Mouse (Mus musculus): Measurements from ENCODE around the gene Wnt5b. TPM values are rescaled to one million over a fixed set of nuclear protein-coding genes. Genes with fewer than 3 reads are reported as not detected.

Wnt5b gene
- polyA plus RNA-seq, 1 experiment, result 4.0 TPM

GRCm38 (mm10) chr6:119529659-119530058, 14.5 kb downstream of the Wnt5b start:
- Histone ChIP-seq H3K4me3 (ENCODE audit: insufficient read depth, low read length) (no peak overlapping the region), H3K27ac (ENCODE audit: insufficient read depth, low read length) (no peak overlapping the region), H3K4me1 (ENCODE audit: control insufficient read depth, insufficient read depth, low read length) (no peaks in the 10 kb centered on the region)
- TF ChIP-seq CTCF (IDR thresholded peaks at IDR 0.05; ENCODE audit: borderline replicate concordance, insufficient read depth, low read length), result no peak
- TF ChIP-seq POLR2A (IDR thresholded peaks at IDR 0.05; ENCODE audit: low read depth, low read length), result no peak

GRCm38 (mm10) chr6:119526498-119526897, 17.6 kb downstream of the Wnt5b start:
- H3K27ac ChIP-seq (ENCODE audit: insufficient read depth, low read length), result no peak overlapping the region

GRCm38 (mm10) chr6:119521931-119522391, 22.2 kb downstream of the Wnt5b start:
- TF ChIP-seq POLR2A (IDR thresholded peaks at IDR 0.05; ENCODE audit: low read depth, low read length), result no peak
- TF ChIP-seq CTCF (IDR thresholded peaks at IDR 0.05; ENCODE audit: borderline replicate concordance, insufficient read depth, low read length), result no peak
- no peak overlapping the region for H3K27ac ChIP-seq (ENCODE audit: insufficient read depth, low read length)
- H3K4me3 ChIP-seq (ENCODE audit: insufficient read depth, low read length), result no peak overlapping the region

More at GRCm38 (mm10) chr6:119526498-119526897, 17.6 kb downstream of the Wnt5b start:
- TF ChIP-seq CTCF (IDR thresholded peaks at IDR 0.05; ENCODE audit: borderline replicate concordance, insufficient read depth, low read length) (no peak), POLR2A (IDR thresholded peaks at IDR 0.05; ENCODE audit: low read depth, low read length) (no peak)
- H3K4me3 ChIP-seq (ENCODE audit: insufficient read depth, low read length), result no peak overlapping the region
- no peaks in the 10 kb centered on the region for H3K4me1 ChIP-seq (ENCODE audit: control insufficient read depth, insufficient read depth, low read length)

GRCm38 (mm10) chr6:119521482-119521900, 22.7 kb downstream of the Wnt5b start:
- H3K4me1 ChIP-seq (ENCODE audit: control insufficient read depth, insufficient read depth, low read length), result no peaks in the 10 kb centered on the region; the same call in 1 of the 2 replicates
- H3K4me3 ChIP-seq (ENCODE audit: insufficient read depth, low read length), result no peak overlapping the region
- no peak overlapping the region for H3K27ac ChIP-seq (ENCODE audit: insufficient read depth, low read length)
- TF ChIP-seq CTCF (IDR thresholded peaks at IDR 0.05; ENCODE audit: borderline replicate concordance, insufficient read depth, low read length), result no peak
- no peak for TF ChIP-seq POLR2A (IDR thresholded peaks at IDR 0.05; ENCODE audit: low read depth, low read length)

More at GRCm38 (mm10) chr6:119521931-119522391, 22.2 kb downstream of the Wnt5b start:
- H3K4me1 ChIP-seq (ENCODE audit: control insufficient read depth, insufficient read depth, low read length), result no peaks in the 10 kb centered on the region; the same call in 1 of the 2 replicates

- H3K27ac ChIP-seq (ENCODE audit: insufficient read depth, low read length), result no peak overlapping the region
- H3K4me1 ChIP-seq (ENCODE audit: control insufficient read depth, insufficient read depth, low read length), result no peaks in the 10 kb centered on the region; the same call in 1 of the 2 replicates
- no peak for TF ChIP-seq POLR2A (IDR thresholded peaks at IDR 0.05; ENCODE audit: low read depth, low read length)
- TF ChIP-seq CTCF (IDR thresholded peaks at IDR 0.05; ENCODE audit: borderline replicate concordance, insufficient read depth, low read length), result no peak
- H3K4me3 ChIP-seq (ENCODE audit: insufficient read depth, low read length), result no peak overlapping the region
Measured at GRCm38 (mm10) chr6:119520731-119521130, 23.4 kb downstream of the Wnt5b start.

GRCm38 (mm10) chr6:119514085-119514484, 30.1 kb downstream of the Wnt5b start:
- Histone ChIP-seq H3K27ac (ENCODE audit: insufficient read depth, low read length) (no peak overlapping the region), H3K4me3 (ENCODE audit: insufficient read depth, low read length) (no peak overlapping the region), H3K4me1 (ENCODE audit: control insufficient read depth, insufficient read depth, low read length) (0 out of 2 replicates have a peak, but pooled peaks cover 4% of the 10 kb centered on the region)
- TF ChIP-seq CTCF (IDR thresholded peaks at IDR 0.05; ENCODE audit: borderline replicate concordance, insufficient read depth, low read length) (no peak), POLR2A (IDR thresholded peaks at IDR 0.05; ENCODE audit: low read depth, low read length) (no peak)

GRCm38 (mm10) chr6:119513452-119513851, 30.7 kb downstream of the Wnt5b start:
- 0 out of 2 replicates have a peak, but pooled peaks cover 4% of the 10 kb centered on the region for H3K4me1 ChIP-seq (ENCODE audit: control insufficient read depth, insufficient read depth, low read length)
- peak overlapping the region; percentile 75 for H3K27ac ChIP-seq (ENCODE audit: insufficient read depth, low read length)
- TF ChIP-seq CTCF (IDR thresholded peaks at IDR 0.05; ENCODE audit: borderline replicate concordance, insufficient read depth, low read length) (no peak), POLR2A (IDR thresholded peaks at IDR 0.05; ENCODE audit: low read depth, low read length) (no peak)
- H3K4me3 ChIP-seq (ENCODE audit: insufficient read depth, low read length), result no peak overlapping the region

GRCm38 (mm10) chr6:119512701-119513100, 31.4 kb downstream of the Wnt5b start:
- TF ChIP-seq POLR2A (IDR thresholded peaks at IDR 0.05; ENCODE audit: low read depth, low read length), result no peak
- no peak for TF ChIP-seq CTCF (IDR thresholded peaks at IDR 0.05; ENCODE audit: borderline replicate concordance, insufficient read depth, low read length)
- Histone ChIP-seq H3K4me1 (ENCODE audit: control insufficient read depth, insufficient read depth, low read length) (0 out of 2 replicates have a peak, but pooled peaks cover 4% of the 10 kb centered on the region), H3K27ac (ENCODE audit: insufficient read depth, low read length) (peak overlapping the region; percentile 80), H3K4me3 (ENCODE audit: insufficient read depth, low read length) (no peak overlapping the region)

GRCm38 (mm10) chr6:119509437-119510037, 34.6 kb downstream of the Wnt5b start:
- Histone ChIP-seq H3K27ac (ENCODE audit: insufficient read depth, low read length) (no peak overlapping the region), H3K4me1 (ENCODE audit: control insufficient read depth, insufficient read depth, low read length) (0 out of 2 replicates have a peak, but pooled peaks cover 4% of the 10 kb centered on the region)
- no peak for TF ChIP-seq POLR2A (IDR thresholded peaks at IDR 0.05; ENCODE audit: low read depth, low read length)
- TF ChIP-seq CTCF (IDR thresholded peaks at IDR 0.05; ENCODE audit: borderline replicate concordance, insufficient read depth, low read length), result no peak

More at GRCm38 (mm10) chr6:119509437-119510037, 34.6 kb downstream of the Wnt5b start:
- H3K4me3 ChIP-seq (ENCODE audit: insufficient read depth, low read length), result no peak overlapping the region

All from embryonic fibroblast, embryonic 13.5 days (primary cell).